Mouse (Mus musculus) lung, postnatal 10 days (tissue): ENCODE results near the gene Ecm1.

ENCODE experiments used
- DNase-seq: peaks from one replicate; pipeline ENCODE4 v3.0.0; 2021

The Ecm1 gene

GRCm38 (mm10) chr3:95689171-95689915 is 50.0 kb downstream of the Ecm1 start:
- peak; percentile 60 for DNase-seq

GRCm38 (mm10) chr3:95687524-95688421 is 51.6 kb downstream of the Ecm1 start, which contains the start of gene Adamtsl4:
TSS of gene Adamtsl4 (minus strand) at chr3:95687917.
- DNase-seq: peak; percentile 86

GRCm38 (mm10) chr3:95687168-95687523 is 52.2 kb downstream of the Ecm1 start:
- DNase-seq: no peak

GRCm38 (mm10) chr3:95686492-95687167 is 52.7 kb downstream of the Ecm1 start:
- peak; percentile 61 for DNase-seq

- no peak for DNase-seq
Observed at GRCm38 (mm10) chr3:95685701-95686100, 53.7 kb downstream of the Ecm1 start.

- no peak for DNase-seq
Observed at GRCm38 (mm10) chr3:95685301-95685700, 54.1 kb downstream of the Ecm1 start.

GRCm38 (mm10) chr3:95684846-95685245 is 54.5 kb downstream of the Ecm1 start:
- peak; percentile 68 for DNase-seq
